Mouse (Mus musculus) heart, embryonic 13.5 days (tissue): ENCODE results near the gene Rasip1. TPM values are rescaled to one million over a fixed set of nuclear protein-coding genes. Genes with fewer than 3 reads are reported as not detected.

Experiments
- ATAC-seq: fragments of 200-750 bp; cut with Nextera tagmentation; 2 replicates; pipeline ENCODE4 v1.8.0; 2017; ENCODE audit warnings: moderate TSS enrichment; ENCODE audit not compliant: insufficient number of reproducible peaks, low FRiP score, low TSS enrichment; ENCODE audit errors: extremely low read depth
- H3K27ac ChIP-seq: fragments of 300-500 bp; sonication (generic); replicated peaks from 2 replicates; pipeline ENCODE4 v1.5.1; 2015; ENCODE audit warnings: moderate library complexity, mild to moderate bottlenecking, inconsistent platforms
- H3K27me3 ChIP-seq: fragments of 300-500 bp; sonication (generic); replicated peaks from 2 replicates; pipeline ENCODE4 v1.6.1; 2015; ENCODE audit warnings: mild to moderate bottlenecking, inconsistent platforms
- H3K36me3 ChIP-seq: fragments of 300-500 bp; sonication (generic); 2 replicates; pipeline ENCODE4 v1.6.1; 2015; ENCODE audit warnings: mild to moderate bottlenecking, inconsistent platforms
- H3K4me1 ChIP-seq: fragments of 300-500 bp; sonication (generic); 2 replicates; pipeline ENCODE4 v1.6.1; 2015; ENCODE audit warnings: inconsistent platforms
- H3K4me2 ChIP-seq: fragments of 300-500 bp; sonication (generic); 2 replicates; pipeline ENCODE4 v1.6.1; 2015; ENCODE audit warnings: inconsistent platforms, mild to moderate bottlenecking, moderate library complexity
- H3K4me3 ChIP-seq: fragments of 300-500 bp; sonication (generic); 2 replicates; pipeline ENCODE4 v1.5.1; 2015; ENCODE audit warnings: moderate library complexity, mild to moderate bottlenecking, inconsistent platforms
- H3K9ac ChIP-seq: fragments of 300-500 bp; sonication (generic); 2 replicates; pipeline ENCODE4 v1.6.1; 2015; ENCODE audit warnings: inconsistent platforms, mild to moderate bottlenecking, moderate library complexity
- H3K9me3 ChIP-seq: fragments of 300-500 bp; sonication (generic); 2 replicates; pipeline ENCODE4 v1.6.1; 2016; ENCODE audit warnings: inconsistent platforms
- WGBS: fragments of 180-500 bp; shearing (Covaris S2); methylation state at CpG from one replicate; pipeline ENCODE4 v1.1.7; 2015; ENCODE audit warnings: mixed read lengths; 5-methylcytosine and 5-hydroxymethylcytosine counted together
- polyA plus RNA-seq: library from polyadenylated mRNA; unstranded; fragments of >200 nt; fragmentation: Nextera tagmentation; extraction: Ambion mirVana; gene quantifications from 2 replicates; pipeline ENCODE4 v1.2.1, GENCODE M21; 2015

Rasip1 gene
- polyA plus RNA-seq: 17.1 and 18.9 TPM in 2 replicates

DNA sequence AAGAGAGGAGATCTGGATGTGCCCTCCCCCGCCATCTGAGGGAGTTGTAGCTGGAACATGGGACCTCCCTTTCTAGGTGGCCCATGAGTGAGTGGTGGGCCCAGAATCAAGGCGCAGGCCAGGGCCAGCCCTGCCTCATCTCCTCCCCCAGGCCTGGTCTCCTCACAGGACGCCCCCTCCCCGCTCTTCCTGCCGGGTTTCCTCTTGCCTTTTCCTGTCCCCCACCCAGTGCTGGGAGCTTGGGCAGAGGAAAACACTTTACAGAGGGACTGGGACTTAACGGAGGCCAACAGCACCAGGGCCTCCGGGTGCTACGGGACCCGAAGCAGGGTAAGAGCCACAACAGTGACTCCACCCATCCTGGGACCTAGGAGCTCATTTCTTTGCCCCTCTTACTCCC lies at the start of gene Rasip1:
Gene Rasip1, plus strand, starts transcription at position 228 of the 400 bp plus-strand sequence.
- peak within 1 kb of the TSS; percentile 67 for H3K4me3 ChIP-seq
- ATAC-seq: peak; percentile 40; the same call in 1 of the 2 replicates
- peak within 1 kb of the TSS; percentile 95 for H3K4me2 ChIP-seq
- H3K27ac ChIP-seq: peak within 1 kb of the TSS; percentile 90
- H3K27me3 ChIP-seq: peaks cover 57% of the 10 kb centered on the region
- 52% methylated on average over 9 of the region's 9 CpGs for WGBS
- H3K9ac ChIP-seq: peak within 1 kb of the TSS; percentile 90
- H3K4me1 ChIP-seq: peaks cover 9% of the 10 kb centered on the region
- no peaks in the 10 kb centered on the region for H3K36me3 ChIP-seq
- no peaks in the 10 kb centered on the region for H3K9me3 ChIP-seq

GRCm38 (mm10) chr7:45585923-45586322 lies 41.4 kb upstream of the Rasip1 start:
- 87% methylated on average over 6 of the region's 6 CpGs for WGBS

DNA sequence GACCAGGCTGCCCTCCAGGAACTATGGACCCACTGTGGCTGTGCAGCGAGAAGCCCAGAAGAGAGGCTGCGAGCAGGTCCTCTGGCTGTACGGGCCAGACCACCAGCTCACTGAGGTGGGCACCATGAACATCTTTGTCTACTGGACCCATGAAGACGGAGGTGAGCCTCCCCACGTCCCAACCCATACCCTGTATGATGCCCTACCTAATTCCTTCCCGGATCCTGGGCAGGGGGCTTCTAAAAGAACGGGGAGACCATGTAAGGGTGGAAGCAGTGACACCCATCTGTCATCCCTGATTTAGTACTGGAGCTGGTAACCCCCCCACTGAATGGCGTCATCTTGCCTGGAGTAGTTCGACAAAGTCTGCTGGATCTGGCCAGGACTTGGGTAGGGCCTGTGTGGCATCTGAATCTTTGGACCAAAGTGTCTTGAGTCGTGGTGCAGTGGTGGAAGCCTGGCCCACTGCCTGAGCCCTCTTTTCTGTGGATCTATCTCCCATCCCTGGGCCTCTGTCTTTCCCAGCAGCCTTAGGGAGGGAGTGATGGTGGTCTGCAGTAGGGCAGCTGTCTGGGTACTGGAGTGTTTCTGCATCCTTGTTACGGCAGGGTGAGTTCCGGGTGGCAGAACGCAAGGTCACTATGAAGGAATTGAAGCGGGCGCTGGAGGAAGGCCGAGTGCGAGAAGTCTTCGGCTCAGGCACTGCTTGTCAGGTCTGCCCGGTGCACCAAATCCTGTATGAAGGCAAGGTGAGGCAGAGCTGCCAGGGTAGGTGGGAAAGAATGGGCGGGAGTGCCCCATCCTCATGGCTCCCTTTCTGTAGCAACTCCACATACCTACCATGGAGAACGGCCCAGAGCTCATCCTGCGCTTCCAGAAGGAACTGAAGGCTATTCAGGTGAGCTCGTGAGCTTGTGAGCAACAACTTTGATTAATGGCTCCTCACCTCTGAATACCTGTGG lies 39.4 kb upstream of the Rasip1 start:
- H3K9me3 ChIP-seq: no peaks in the 10 kb centered on the region
- peaks cover 9% of the 10 kb centered on the region; the same call in 1 of the 2 replicates for H3K4me1 ChIP-seq
- ATAC-seq: no peak
- H3K4me3 ChIP-seq: no peak overlapping the region
- 91% methylated on average over 23 of the region's 23 CpGs for WGBS
- no peak overlapping the region for H3K9ac ChIP-seq
- H3K27ac ChIP-seq: no peak overlapping the region
- peaks cover 49% of the 10 kb centered on the region for H3K36me3 ChIP-seq
- no peak overlapping the region for H3K4me2 ChIP-seq
- H3K27me3 ChIP-seq: no peaks in the 10 kb centered on the region

More at GRCm38 (mm10) chr7:45585923-45586322, 41.4 kb upstream of the Rasip1 start:
- H3K9me3 ChIP-seq: no peaks in the 10 kb centered on the region
- peaks cover 9% of the 10 kb centered on the region; the same call in 1 of the 2 replicates for H3K4me1 ChIP-seq
- H3K36me3 ChIP-seq: peaks cover 67% of the 10 kb centered on the region
- no peak overlapping the region for H3K27ac ChIP-seq
- no peak overlapping the region for H3K4me3 ChIP-seq
- ATAC-seq: no peak
- H3K9ac ChIP-seq: no peak overlapping the region
- no peaks in the 10 kb centered on the region for H3K27me3 ChIP-seq
- H3K4me2 ChIP-seq: no peak overlapping the region

- H3K9me3 ChIP-seq: no peaks in the 10 kb centered on the region
- H3K4me3 ChIP-seq: peak overlapping the region; percentile 45
- 4% methylated on average over 19 of the region's 19 CpGs for WGBS
- peak; percentile 89 for ATAC-seq
- H3K36me3 ChIP-seq: peaks cover 40% of the 10 kb centered on the region
- peaks cover 9% of the 10 kb centered on the region; the same call in 1 of the 2 replicates for H3K4me1 ChIP-seq
- peak overlapping the region; percentile 68 for H3K4me2 ChIP-seq
- no peaks in the 10 kb centered on the region for H3K27me3 ChIP-seq
- peak overlapping the region; percentile 69 for H3K9ac ChIP-seq
- 0 out of 2 replicates have a peak overlapping the region, but pooled peaks have one; percentile 15 for H3K27ac ChIP-seq
Measured at GRCm38 (mm10) chr7:45589173-45589572, 38.1 kb upstream of the Rasip1 start.

- ATAC-seq: no peak
- Histone ChIP-seq H3K27ac (no peak overlapping the region), H3K4me3 (no peak overlapping the region; the same call in 1 of the 2 replicates), H3K4me1 (peaks cover 9% of the 10 kb centered on the region; the same call in 1 of the 2 replicates), H3K4me2 (no peak overlapping the region), H3K27me3 (no peaks in the 10 kb centered on the region), H3K9me3 (no peaks in the 10 kb centered on the region), H3K9ac (peak overlapping the region; percentile 69; the same call in 1 of the 2 replicates), H3K36me3 (peaks cover 33% of the 10 kb centered on the region)
- 92% methylated on average over 5 of the region's 5 CpGs for WGBS
Measured at GRCm38 (mm10) chr7:45589898-45590297, 37.4 kb upstream of the Rasip1 start.

DNA sequence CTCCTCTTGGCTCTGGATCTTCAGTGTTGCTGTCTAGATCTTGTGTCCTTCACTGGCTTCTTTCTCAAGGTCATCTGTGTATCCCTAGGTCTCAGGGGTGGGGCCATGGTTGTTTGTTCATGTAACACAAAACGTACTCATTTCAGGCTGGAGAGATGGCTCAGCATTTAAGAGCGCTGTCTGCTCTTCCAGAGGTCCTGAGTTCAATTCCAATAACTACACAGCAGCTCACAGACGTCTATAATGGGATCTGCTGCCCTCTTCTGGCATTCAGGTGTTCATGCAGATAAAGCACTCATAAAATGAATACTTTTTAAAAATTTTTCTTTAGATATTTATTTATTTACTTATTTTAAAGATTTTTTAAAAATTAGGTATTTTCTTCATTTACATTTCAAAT lies 36.4 kb upstream of the Rasip1 start:
- no peaks in the 10 kb centered on the region for H3K27me3 ChIP-seq
- H3K4me1 ChIP-seq: peaks cover 9% of the 10 kb centered on the region; the same call in 1 of the 2 replicates
- WGBS: 62% methylated on average over 3 of the region's 3 CpGs
- no peak overlapping the region for H3K27ac ChIP-seq
- H3K4me3 ChIP-seq: no peak overlapping the region
- ATAC-seq: no peak
- H3K9ac ChIP-seq: no peak overlapping the region
- no peak overlapping the region for H3K4me2 ChIP-seq
- H3K9me3 ChIP-seq: no peaks in the 10 kb centered on the region
- peaks cover 23% of the 10 kb centered on the region for H3K36me3 ChIP-seq

GRCm38 (mm10) chr7:45591880-45592279 lies 35.4 kb upstream of the Rasip1 start:
- Histone ChIP-seq H3K9me3 (no peaks in the 10 kb centered on the region), H3K4me1 (peaks cover 13% of the 10 kb centered on the region; the same call in 1 of the 2 replicates), H3K27ac (no peak overlapping the region), H3K27me3 (no peaks in the 10 kb centered on the region), H3K9ac (no peak overlapping the region), H3K36me3 (peaks cover 14% of the 10 kb centered on the region), H3K4me2 (no peak overlapping the region), H3K4me3 (no peak overlapping the region)
- ATAC-seq: no peak
- 78% methylated on average over 7 of the region's 7 CpGs for WGBS

DNA sequence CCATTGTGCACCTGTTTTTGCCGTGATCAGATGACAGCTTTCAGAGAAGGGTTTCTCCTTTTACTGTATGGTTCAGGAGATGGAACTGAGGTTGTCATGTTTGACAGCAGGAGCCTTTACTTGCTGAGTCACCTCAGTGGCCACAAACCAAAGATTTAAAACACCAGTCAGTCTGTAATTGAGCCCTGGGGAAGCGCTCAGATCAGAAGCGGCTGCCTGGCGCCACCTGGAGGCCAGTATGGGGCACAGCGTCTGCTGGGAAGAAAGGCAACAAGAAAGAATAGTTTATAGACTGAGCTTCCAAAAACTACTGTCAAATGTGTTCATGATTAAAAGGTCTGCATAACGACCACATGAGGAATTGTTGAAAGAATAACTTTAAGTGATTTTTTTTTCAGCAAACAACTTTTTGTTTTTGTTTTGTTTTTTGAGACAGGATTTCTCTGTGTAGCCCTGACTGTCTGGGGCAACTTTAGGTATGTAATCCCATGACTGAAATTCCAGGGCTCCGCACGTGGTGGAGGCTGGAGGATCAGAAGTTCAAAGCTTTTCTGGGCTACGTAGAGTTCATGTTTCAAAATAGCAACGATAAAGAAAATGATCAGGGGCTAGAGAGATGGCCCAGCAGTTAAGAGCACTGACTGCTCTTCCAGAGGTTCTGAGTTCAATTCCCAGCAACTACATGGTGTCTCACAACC lies 34.0 kb upstream of the Rasip1 start:
- WGBS: 16% methylated on average over 10 of the region's 10 CpGs
- no peak for ATAC-seq

GRCm38 (mm10) chr7:45595176-45595575 lies 32.1 kb upstream of the Rasip1 start:
- Histone ChIP-seq H3K27me3 (no peaks in the 10 kb centered on the region), H3K9me3 (no peaks in the 10 kb centered on the region), H3K36me3 (no peaks in the 10 kb centered on the region), H3K4me3 (no peak overlapping the region), H3K4me1 (peaks cover 13% of the 10 kb centered on the region), H3K4me2 (no peak overlapping the region), H3K27ac (no peak overlapping the region), H3K9ac (no peak overlapping the region)
- 82% methylated on average over 4 of the region's 4 CpGs for WGBS
- no peak for ATAC-seq

More for the DNA sequence above, 34.0 kb upstream of the Rasip1 start:
- no peaks in the 10 kb centered on the region for H3K9me3 ChIP-seq
- no peak overlapping the region for H3K27ac ChIP-seq
- peaks cover 2% of the 10 kb centered on the region; the same call in 1 of the 2 replicates for H3K36me3 ChIP-seq
- H3K4me2 ChIP-seq: no peak overlapping the region
- H3K4me1 ChIP-seq: peaks cover 13% of the 10 kb centered on the region; the same call in 1 of the 2 replicates
- no peaks in the 10 kb centered on the region for H3K27me3 ChIP-seq
- no peak overlapping the region for H3K4me3 ChIP-seq
- H3K9ac ChIP-seq: no peak overlapping the region

DNA sequence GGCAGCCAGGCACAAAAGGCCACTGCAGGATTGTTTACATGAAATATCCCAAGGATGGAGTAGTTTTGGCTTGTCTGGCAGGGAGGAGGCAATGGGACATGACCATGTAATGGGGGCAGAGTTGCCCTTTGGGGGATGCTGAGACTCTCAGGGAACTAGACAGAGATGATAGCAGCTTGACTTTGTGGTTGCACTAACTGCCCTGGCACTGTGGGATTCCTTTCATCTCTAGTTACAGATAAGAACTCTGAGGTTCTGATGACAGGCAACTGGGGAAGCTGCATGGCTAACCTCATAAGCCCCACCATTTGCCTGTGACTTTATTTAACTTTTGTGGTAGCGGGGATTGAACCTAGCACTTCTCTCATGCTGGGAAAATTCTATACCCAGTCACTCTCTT lies 31.2 kb upstream of the Rasip1 start:
- ATAC-seq: no peak
- H3K4me3 ChIP-seq: no peak overlapping the region
- H3K4me2 ChIP-seq: no peak overlapping the region
- H3K9ac ChIP-seq: no peak overlapping the region
- H3K27ac ChIP-seq: no peak overlapping the region
- 53% methylated on average over 1 of the region's 1 CpGs for WGBS
- peaks cover 13% of the 10 kb centered on the region for H3K4me1 ChIP-seq
- no peaks in the 10 kb centered on the region for H3K27me3 ChIP-seq
- H3K9me3 ChIP-seq: no peaks in the 10 kb centered on the region
- H3K36me3 ChIP-seq: no peaks in the 10 kb centered on the region

- Histone ChIP-seq H3K9me3 (no peaks in the 10 kb centered on the region), H3K9ac (no peak overlapping the region), H3K36me3 (no peaks in the 10 kb centered on the region), H3K27ac (no peak overlapping the region), H3K27me3 (no peaks in the 10 kb centered on the region), H3K4me3 (no peak overlapping the region), H3K4me1 (peaks cover 13% of the 10 kb centered on the region), H3K4me2 (no peak overlapping the region)
- no peak for ATAC-seq
- 80% methylated on average over 5 of the region's 5 CpGs for WGBS
Measured at GRCm38 (mm10) chr7:45597013-45597412, 30.3 kb upstream of the Rasip1 start.
